Mouse (Mus musculus) midbrain, embryonic 14.5 days (tissue): ENCODE measurements around the gene Gm12394. TPM values are rescaled to one million over a fixed set of nuclear protein-coding genes. Genes with fewer than 3 reads are reported as not detected.

ENCODE experiments used
- ATAC-seq: fragments of 200-750 bp; cut with Nextera tagmentation; 2 replicates; pipeline ENCODE4 v1.8.0; 2017; ENCODE audit warnings: moderate number of reproducible peaks, moderate library complexity; ENCODE audit not compliant: low FRiP score, low TSS enrichment
- DNase-seq: peaks from one replicate; pipeline ENCODE4 v3.0.0-alpha.2; 2015
- H3K27ac ChIP-seq: fragments of 300-500 bp; sonication (generic); replicated peaks from 2 replicates; pipeline ENCODE4 v1.5.1; 2014; ENCODE audit warnings: mild to moderate bottlenecking, low read depth, low read length, moderate library complexity
- H3K27me3 ChIP-seq: fragments of 300-500 bp; sonication (generic); 2 replicates; pipeline ENCODE4 v1.6.1; 2014; ENCODE audit warnings: low read length, control low read depth, mixed read lengths; ENCODE audit not compliant: control insufficient read depth, insufficient read depth
- H3K36me3 ChIP-seq: fragments of 300-500 bp; sonication (generic); 2 replicates; pipeline ENCODE4 v1.6.1; 2014; ENCODE audit warnings: low read length, control low read depth; ENCODE audit not compliant: control insufficient read depth, insufficient read depth
- H3K4me1 ChIP-seq: fragments of 300-500 bp; sonication (generic); 2 replicates; pipeline ENCODE4 v1.6.1; 2014; ENCODE audit warnings: mild to moderate bottlenecking, antibody characterized with exemption, low read length, control low read depth; ENCODE audit not compliant: control insufficient read depth, insufficient read depth
- H3K4me2 ChIP-seq: fragments of 300-500 bp; sonication (generic); 2 replicates; pipeline ENCODE4 v1.6.1; 2014; ENCODE audit warnings: mild to moderate bottlenecking, low read length, moderate library complexity
- H3K4me3 ChIP-seq: fragments of 300-500 bp; sonication (generic); replicated peaks from 2 replicates; pipeline ENCODE4 v1.5.1; 2014; ENCODE audit warnings: low read depth, low read length
- H3K9ac ChIP-seq: fragments of 300-500 bp; sonication (generic); replicated peaks from 2 replicates; pipeline ENCODE4 v1.6.1; 2014; ENCODE audit warnings: mild to moderate bottlenecking, low read length, moderate library complexity
- H3K9me3 ChIP-seq: fragments of 300-500 bp; sonication (generic); 2 replicates; pipeline ENCODE4 v1.6.1; 2016; ENCODE audit warnings: low read length, control low read depth, mixed read lengths; ENCODE audit not compliant: control insufficient read depth
- WGBS: fragments of 180-500 bp; shearing (Covaris S2); extraction: QIAGEN DNeasy Blood & Tissue Kit; methylation state at CpG from one replicate; pipeline ENCODE4 v1.1.7; 2014; 5-methylcytosine and 5-hydroxymethylcytosine counted together
- polyA plus RNA-seq: library from polyadenylated mRNA; unstranded; fragments of >200 nt; fragmentation: Nextera tagmentation; extraction: Ambion mirVana; gene quantifications from 2 replicates; pipeline ENCODE4 v1.2.1, GENCODE M21; 2014

The Gm12394 gene
- polyA plus RNA-seq, 1 experiment from 2014 or later, result 0.92 TPM

DNA sequence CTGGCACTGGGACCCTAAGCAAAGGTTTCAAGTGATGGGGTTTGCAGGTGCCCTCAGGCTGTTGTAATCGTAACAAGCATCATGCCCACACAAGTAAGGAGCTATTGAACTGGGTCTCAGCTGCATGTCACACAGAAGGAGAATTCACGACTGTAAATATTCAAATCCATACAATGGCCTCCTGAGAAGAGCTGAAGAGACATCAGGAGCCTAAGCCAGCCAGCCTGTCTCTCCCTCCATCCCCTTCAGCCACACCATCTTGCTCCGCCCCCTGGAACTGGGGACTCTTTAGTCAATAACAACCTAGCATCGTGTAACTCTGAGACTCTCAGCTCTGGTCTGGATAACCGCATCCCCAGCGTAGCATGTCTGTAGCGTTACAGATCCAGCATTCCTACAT, 34.6 kb upstream of the Gm12394 start:
- ATAC-seq (no peak), DNase-seq (no peak)
- Histone ChIP-seq H3K4me1 (no peaks in the 10 kb centered on the region), H3K9ac (no peak overlapping the region), H3K4me3 (no peak overlapping the region), H3K27ac (no peak overlapping the region), H3K9me3 (no peaks in the 10 kb centered on the region), H3K27me3 (no peaks in the 10 kb centered on the region), H3K4me2 (no peak overlapping the region), H3K36me3 (no peaks in the 10 kb centered on the region)
- WGBS, result 66% methylated on average over 7 of the region's 7 CpGs

DNA sequence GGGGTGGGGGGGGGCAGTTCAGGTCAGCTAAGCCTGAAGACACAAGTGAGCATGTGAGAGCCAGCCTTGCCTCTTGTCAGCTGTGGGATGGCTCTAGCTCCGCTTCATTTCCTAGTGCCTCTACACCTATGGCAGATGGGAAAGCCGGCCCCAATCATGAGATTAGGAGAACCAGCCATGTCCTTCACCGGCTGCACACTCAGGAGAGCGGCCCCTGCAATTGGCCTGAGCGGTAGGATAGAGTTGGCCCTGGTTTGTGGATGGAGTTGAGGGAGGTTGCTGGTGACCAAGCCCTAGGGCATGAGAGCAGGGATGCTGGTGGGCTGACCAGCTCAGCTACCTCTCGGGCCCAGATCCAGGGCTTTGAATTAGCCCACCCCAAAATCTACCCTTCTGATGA, 32.2 kb upstream of the Gm12394 start:
- DNase-seq (no peak), ATAC-seq (no peak)
- 89% methylated on average over 6 of the region's 6 CpGs for whole genome bisulfite sequencing

DNA sequence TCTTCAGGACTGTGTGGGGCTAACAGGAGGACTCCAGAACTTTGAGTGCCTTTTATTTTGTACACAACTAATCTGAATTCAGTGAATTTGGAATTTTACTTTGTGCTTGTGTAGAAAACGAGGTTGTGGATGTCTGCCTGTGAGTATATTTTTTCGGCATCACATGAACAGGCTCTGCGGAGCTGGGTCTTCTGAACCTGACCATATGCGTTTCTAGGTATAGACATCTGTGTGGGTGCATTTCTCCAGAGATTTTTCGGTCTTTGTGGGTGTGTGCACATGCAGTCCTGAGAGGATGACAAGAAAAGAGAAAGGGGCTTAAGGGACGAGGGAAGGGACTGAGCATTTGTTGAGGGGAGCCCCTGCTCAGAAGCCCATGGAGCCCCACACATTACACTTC, 30.4 kb upstream of the Gm12394 start:
- no peak for DNase-seq
- Histone ChIP-seq H3K27me3 (no peaks in the 10 kb centered on the region), H3K4me2 (no peak overlapping the region), H3K36me3 (no peaks in the 10 kb centered on the region), H3K4me3 (no peak overlapping the region), H3K27ac (no peak overlapping the region), H3K4me1 (no peaks in the 10 kb centered on the region), H3K9me3 (no peaks in the 10 kb centered on the region), H3K9ac (no peak overlapping the region)
- ATAC-seq, result no peak
- WGBS, result 92% methylated on average over 6 of the region's 6 CpGs

More for the DNA sequence above, 32.2 kb upstream of the Gm12394 start:
- Histone ChIP-seq H3K27me3 (no peaks in the 10 kb centered on the region), H3K9me3 (no peaks in the 10 kb centered on the region), H3K27ac (no peak overlapping the region), H3K4me2 (no peak overlapping the region), H3K36me3 (no peaks in the 10 kb centered on the region), H3K9ac (no peak overlapping the region), H3K4me1 (no peaks in the 10 kb centered on the region), H3K4me3 (no peak overlapping the region)

DNA sequence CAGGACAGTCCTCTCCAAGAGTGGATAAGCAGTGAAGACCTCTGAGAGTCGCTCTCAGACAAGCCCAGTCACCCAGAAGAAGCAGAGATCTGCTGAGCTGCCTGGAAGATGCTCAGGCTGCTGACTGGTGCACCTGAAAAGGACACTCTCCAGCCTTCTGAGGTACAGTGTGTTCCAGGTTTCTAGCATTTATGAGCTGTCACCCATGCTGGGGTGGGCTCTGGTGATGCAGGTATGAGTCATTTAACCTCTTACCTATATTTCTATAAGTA, 24.0 kb upstream of the Gm12394 start:
- 63% methylated on average over 1 of the region's 1 CpGs for WGBS
- H3K27me3 ChIP-seq, result no peaks in the 10 kb centered on the region
- H3K27ac ChIP-seq, result no peak overlapping the region
- no peak overlapping the region for H3K9ac ChIP-seq
- no peaks in the 10 kb centered on the region for H3K4me1 ChIP-seq
- H3K4me2 ChIP-seq, result no peak overlapping the region
- H3K36me3 ChIP-seq, result no peaks in the 10 kb centered on the region
- no peaks in the 10 kb centered on the region for H3K9me3 ChIP-seq
- H3K4me3 ChIP-seq, result no peak overlapping the region
- DNase-seq (no peak), ATAC-seq (no peak)

DNA sequence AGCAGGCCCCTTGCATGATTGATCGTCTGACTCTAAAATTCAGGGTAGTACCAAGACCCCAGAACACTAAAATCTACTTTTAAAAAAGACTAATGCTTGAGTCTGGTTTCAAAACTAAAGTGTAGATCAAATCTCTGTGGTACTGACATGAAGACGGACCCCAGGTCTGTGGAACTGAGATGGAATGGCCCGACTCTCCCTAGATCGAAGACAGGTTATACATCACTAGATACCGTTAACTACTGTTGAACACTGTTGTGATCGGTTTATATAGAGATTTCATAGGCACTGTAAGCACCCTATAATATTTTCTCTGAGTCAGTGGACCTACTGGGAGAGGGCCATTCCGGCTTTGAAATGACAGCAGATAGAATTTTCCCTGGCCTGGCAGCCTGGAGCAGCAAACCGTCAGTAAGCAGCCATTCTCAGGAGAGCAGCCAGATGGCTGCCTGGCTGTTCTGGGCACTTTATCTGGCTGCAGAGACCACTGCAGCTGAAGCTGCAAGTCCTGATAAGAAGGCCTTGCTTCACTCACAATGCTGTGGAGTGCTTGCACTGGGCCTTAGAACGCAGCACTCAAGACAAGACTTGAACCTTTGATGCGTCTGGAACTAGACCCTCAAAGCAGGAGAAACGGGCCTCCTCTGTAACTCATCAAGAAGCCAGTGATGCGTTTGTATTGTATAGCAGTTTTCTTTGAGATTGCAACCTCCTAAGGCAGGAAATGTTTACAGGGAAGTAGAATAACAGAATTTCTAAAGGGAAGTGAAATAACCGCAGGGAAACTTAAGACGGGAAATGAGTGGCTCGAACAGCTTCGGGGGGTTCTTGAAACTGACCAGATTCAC, 23.5 kb upstream of the Gm12394 start:
- DNase-seq (peak; percentile 37), ATAC-seq (no peak)
- H3K4me3 ChIP-seq, result no peak overlapping the region
- H3K4me2 ChIP-seq, result no peak overlapping the region
- H3K27ac ChIP-seq, result no peak overlapping the region
- H3K4me1 ChIP-seq, result no peaks in the 10 kb centered on the region
- 80% methylated on average over 16 of the region's 16 CpGs for WGBS
- H3K27me3 ChIP-seq, result no peaks in the 10 kb centered on the region
- no peak overlapping the region for H3K9ac ChIP-seq
- H3K9me3 ChIP-seq, result no peaks in the 10 kb centered on the region
- no peaks in the 10 kb centered on the region for H3K36me3 ChIP-seq

DNA sequence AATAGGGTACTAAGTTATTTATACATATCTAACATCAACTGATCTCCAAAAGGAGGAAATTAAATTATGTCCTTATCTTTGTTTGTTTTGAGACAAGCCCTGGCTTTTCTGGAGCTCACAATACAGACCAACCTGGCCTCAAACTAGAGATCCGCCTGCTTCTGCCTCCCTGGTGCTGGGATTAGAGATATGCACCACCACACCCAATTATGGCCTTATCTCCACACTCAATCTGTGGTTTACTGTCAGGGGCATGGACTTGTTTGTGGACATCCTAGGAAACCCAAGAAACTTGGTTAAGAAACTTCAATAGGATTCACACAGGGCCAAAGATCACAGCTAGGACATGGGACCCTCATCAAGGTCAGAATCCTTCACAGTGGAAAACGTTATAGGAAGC, 21.1 kb upstream of the Gm12394 start:
- Histone ChIP-seq H3K4me2 (no peak overlapping the region), H3K9me3 (no peaks in the 10 kb centered on the region), H3K27ac (no peak overlapping the region), H3K9ac (no peak overlapping the region), H3K27me3 (no peaks in the 10 kb centered on the region), H3K36me3 (no peaks in the 10 kb centered on the region), H3K4me1 (no peaks in the 10 kb centered on the region), H3K4me3 (no peak overlapping the region)
- ATAC-seq (no peak), DNase-seq (no peak)
- 88% methylated on average over 2 of the region's 2 CpGs for WGBS

DNA sequence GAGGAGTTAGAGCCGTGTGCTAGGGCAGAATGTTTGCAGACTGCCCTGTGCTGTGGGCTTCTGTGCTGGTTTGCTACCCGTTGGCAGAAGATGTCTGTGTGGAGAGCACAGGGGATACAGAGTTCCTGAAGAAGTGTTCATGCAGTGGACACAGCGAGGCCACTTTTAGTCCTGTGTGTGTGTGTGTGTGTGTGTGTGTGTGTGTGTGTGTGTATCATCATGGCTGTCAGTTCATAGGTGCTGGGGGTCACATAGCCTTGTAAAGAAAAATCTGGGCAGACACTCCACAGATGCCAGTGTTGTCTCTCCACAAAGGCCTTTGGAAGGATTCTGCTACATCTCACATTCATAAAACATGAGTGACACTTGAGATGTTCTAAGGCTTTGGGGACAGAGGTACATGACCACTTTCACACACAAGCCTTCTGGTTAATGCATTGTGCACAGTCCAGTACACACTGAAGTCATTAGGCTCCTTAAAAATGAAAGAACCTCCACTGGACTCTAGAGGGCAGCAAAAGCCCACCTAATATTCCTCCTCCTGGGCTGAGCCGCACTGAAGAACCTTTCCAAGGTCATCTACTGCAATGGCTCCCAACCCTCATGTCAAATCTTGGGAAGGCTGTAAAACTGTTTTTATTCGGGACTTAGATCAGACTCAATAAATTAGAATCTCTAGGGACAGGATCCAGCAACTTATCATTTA, 20.2 kb upstream of the Gm12394 start:
- WGBS, result 36% methylated on average over 5 of the region's 5 CpGs

DNA sequence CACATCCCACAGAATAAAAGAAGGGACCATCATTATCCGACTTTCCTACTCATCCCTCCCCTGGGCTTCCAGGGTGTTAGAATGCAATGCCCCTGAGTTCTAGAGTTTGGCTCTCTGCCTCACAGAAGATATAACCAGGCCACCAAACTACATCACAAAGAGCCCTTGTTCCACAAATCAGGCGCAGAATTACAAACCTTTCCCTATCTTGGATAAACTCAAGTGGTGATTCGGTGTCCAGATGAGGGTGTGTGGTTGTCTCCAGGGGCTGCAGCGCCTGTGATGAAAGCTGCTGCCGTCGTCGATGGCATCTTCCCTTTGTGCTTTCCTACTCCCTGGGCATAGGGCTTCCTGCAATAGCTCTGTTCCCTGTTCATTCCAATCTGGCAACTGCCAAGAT, 17.6 kb upstream of the Gm12394 start, which contains the start of gene Fam205c:
Gene Fam205c, minus strand, starts transcription at position 101 of the 400 bp plus-strand sequence.
- DNase-seq (no peak), ATAC-seq (no peak)
- H3K9me3 ChIP-seq, result no peaks in the 10 kb centered on the region
- no peak within 1 kb of the TSS for H3K4me2 ChIP-seq
- no peak within 1 kb of the TSS for H3K9ac ChIP-seq
- no peaks in the 10 kb centered on the region for H3K36me3 ChIP-seq
- H3K27ac ChIP-seq, result no peak within 1 kb of the TSS
- 86% methylated on average over 7 of the region's 7 CpGs for WGBS
- no peak within 1 kb of the TSS for H3K4me3 ChIP-seq
- no peaks in the 10 kb centered on the region for H3K4me1 ChIP-seq
- H3K27me3 ChIP-seq, result no peaks in the 10 kb centered on the region

More for the DNA sequence above, 20.2 kb upstream of the Gm12394 start:
- Histone ChIP-seq H3K9ac (no peak overlapping the region), H3K27ac (no peak overlapping the region), H3K9me3 (no peaks in the 10 kb centered on the region), H3K27me3 (no peaks in the 10 kb centered on the region), H3K4me1 (no peaks in the 10 kb centered on the region), H3K4me3 (no peak overlapping the region), H3K36me3 (no peaks in the 10 kb centered on the region), H3K4me2 (no peak overlapping the region)
- ATAC-seq, result peak; percentile 79
- peak; percentile 90 for DNase-seq
